Mouse (Mus musculus): ENCODE measurements around the gene Maz.

The Maz gene

DNA sequence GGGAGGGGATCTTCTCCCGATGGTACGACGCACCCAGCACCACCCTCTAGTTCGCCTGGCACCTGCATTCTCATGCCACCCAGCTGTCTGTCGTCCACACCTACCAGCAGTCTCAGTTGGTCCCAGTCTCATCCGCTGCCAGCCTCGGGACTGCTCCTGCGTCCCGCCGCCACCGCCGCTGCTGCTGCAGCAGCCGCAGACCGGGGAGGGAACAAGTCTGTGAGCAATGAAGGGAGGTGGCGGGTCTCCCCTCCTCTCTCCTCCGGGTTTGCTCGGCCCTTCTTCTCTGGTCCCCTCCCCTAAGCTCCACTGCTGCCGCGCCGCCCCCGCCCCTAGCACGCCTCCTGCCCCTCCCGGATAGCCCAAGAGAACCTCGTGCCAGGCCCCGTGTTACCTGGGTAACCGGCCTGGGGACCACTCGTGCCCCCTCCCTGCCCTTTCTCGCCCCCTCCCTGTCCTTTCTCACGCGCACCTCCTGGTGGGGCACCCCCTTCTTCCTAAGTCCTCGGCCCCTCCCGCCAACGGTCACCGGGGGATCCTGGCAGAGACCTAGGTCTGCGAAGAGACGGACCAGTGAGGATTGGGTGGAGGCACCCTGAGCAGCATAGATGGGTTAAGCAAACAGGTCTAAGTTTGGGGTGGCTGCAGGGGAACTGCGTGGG lies 5.8 kb downstream of the Maz start, which contains the start of the genes Gm42742 and Prrt2:
TSS of gene Gm42742 (minus strand) at position 197 of the 662 bp plus-strand sequence.
TSS of gene Prrt2 (minus strand) at position 311 of the 662 bp plus-strand sequence.
- peak; percentile 73 for DNase-seq

DNA sequence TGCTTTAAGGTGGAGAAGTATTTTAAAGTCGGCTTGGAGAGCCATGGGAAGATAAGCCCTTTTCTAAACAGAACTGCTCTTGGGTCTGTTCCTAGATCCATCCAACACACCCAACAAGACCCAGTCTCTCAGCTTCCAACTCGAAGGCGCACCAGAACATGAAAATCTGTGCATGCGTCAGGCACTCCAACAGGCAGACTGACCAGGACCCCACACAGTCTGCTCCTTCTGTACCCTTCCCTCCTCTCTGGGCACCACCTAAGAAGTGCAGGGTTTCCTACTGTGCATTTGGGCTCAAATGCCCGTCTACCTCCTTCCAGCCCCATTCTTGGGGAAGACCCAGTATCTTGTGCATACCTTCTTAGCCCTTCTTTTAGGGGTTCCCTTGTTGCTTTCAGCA lies 6.3 kb downstream of the Maz start:
- DNase-seq = no peak

DNA sequence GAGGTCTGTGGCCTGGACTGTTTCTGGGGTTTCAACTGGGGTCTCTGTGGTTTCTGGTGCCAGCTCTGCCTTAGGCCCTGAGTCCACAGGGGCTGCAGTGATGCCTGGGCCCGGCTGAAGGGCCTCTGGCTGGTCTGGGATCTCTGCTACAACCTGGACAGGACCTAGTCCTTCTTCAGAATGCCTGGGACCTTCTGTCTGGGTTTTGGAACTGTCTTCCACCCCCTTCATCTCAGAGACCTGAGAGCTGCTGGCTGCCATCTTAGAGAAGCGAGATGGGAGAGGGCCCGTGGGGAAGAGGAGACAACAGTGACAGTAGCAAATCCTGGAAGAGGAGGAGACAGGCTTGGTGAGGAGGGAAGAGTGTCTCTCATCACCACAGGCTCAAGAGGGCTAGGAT lies 6.8 kb downstream of the Maz start:
- no peak for DNase-seq

DNA sequence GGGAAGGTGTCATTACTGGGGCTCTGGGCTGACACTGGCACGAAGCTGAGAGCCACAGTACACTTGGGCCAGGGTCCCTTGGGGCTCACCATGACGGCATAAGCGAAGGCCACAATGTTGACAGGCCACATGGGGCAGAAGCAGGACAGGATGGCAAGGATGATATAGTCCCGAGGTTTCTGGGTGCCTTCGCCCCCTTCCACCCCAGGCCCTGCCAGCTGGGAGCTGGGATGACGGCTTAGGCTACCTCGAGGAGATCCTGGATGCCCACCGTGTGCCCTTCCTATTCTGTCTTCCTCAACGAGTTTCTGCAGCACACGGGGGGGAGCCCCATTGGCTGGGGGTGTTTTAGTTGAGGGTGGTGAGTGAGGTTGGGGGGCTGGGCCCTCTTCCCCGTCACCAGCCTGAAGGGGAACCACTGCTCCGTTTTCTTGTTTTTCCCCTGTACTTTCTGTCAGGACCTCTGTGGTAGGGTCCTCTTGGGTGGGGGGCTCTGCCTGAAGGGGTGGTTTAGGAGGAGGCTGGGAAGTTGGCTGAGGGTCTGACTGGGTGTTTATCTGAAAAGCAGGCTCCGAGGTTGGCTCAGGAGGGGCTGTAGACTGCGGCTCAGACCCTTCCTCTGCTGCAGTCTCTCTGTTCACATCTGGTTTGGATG lies 7.4 kb downstream of the Maz start:
- DNase-seq = no peak

DNA sequence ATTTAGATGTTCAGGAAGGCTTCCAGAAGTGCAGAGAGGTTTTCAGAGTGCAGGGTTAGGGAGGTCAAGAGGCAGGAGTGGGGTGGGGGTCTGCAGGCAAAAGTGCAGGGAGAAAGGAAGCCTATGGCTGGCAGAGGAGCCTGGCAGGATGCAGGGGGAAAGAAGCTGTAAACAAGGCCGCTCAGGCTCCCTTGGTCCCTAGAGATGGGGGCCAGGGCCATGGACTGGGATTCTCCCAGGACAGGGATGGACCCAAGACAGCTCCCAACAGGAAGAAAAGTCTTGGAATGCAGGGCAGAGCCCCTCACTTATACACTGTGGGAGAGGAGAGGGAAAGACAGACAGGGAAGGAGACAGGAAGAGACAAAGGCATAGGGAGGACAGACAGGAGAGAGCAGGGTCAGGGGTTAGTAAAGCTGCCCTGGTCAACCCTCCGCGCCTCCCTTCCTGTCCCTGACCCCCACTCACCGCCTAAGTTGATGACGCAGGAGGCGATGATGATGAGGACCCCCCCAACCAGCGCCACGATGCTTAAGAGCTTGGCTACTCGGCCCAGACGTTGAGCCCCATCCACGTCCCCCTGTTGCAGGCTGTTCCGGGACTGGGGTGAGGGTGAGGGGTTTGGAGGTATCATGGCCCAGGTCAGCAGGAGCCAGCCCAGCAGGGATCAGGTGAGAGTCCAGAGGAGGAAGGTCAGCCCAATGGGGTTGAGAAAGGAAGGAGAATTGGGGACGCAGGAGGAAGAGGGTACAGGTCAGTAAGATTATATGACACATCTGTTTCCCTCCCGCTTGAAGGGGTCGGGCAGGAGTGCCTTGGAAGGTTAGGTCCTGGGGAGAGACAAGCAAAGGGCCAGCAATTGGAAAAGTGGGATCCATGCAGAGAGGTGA lies 8.2 kb downstream of the Maz start:
- no peak for DNase-seq

DNA sequence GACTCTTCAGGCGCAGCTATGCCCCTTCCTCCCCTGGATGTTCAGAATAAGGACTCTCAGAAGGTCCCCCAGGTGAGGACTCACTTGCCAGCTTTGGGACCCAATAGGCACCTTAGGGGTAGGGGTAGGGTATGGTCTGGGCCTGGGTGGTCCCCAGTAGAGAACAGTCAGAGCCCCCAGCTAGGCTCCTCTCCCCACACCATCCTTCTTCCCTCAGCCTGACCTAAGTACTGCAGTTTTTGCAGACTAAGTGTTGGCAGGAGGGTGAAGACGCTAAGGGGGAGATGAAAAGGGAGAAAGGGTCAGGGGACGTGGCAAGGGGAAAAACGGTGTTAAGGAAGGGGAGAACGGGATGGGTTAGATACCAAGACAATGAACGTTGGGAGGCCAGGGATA lies 8.9 kb downstream of the Maz start:
- no peak for DNase-seq

DNA sequence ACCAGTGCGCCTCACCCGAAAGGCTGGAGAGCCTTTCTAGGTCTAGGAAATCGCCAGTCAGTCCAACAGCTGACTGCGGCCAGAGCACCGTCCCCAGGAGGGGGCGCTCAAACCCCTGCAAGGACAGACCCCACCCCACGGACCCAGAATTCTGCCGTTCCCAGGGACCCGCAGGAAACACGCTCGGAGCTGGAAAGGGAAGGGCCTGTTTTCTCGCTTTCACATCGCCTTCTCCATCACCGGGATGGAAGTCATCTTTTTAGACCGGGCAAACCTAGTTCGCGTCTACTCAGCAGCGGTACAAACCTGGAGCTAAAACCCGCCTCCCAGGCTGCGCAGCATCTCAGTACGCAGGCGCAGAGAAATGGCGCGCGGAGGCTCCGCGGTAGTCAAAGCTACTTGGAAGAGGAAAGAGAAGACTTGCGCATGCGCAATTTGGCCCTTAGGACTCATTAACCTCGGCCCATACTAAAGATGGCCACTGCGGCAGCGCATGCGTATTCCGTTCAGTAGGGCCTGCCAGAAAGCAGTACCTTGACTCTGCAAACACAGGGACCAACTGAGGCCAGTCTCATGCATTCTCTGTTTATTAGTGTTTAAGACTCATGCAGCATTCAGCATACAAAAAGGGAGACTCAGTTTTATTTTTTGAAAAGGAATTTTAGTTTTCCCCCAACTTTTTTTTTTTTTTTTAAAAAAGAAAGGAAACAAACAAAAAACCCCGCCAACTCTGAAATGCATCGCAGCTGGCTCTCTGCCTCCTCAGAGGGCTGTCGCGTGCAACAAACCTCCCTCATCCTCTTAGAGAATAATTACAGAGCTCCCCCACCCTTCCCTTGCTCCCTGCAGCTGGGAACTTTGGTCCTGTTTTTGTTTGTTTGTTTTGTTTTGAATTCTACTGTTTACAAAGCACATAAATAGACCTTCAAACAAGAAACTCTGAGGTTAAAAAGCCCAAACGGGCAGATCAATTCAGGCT lies 9.6 kb downstream of the Maz start, which contains the start of gene Pagr1a:
TSS of gene Pagr1a (minus strand) at position 382 of the 979 bp plus-strand sequence.
- DNase-seq = peak; percentile 95

DNA sequence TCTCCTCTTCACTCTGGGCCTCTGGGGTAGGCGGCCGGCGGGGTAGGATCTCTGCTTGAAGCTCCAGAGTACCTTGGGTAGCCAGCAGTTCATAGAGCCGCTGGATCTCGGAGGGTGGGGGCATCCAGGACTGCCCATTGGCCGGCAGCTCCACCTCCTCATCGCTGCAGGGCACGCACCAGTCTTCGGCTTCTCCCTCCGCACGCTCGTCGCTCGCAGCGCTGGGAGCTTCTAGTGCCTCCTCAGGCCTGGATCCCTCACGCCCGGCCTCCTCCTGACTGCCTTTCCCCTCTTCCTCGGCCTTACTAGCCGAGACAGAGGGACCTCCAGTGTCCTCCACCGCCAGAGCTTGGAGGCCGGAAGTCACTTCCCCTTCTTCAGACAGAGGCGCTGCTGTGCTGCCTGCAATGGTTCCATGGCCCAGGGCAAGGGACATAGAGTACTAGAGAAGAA lies 10.3 kb downstream of the Maz start:
- DNase-seq = no peak

DNA sequence TGATC lies 10.6 kb downstream of the Maz start, which contains the start of gene Pagr1b:
TSS of gene Pagr1b (minus strand) at position 4 of the 5 bp plus-strand sequence.
- DNase-seq = no peak

DNA sequence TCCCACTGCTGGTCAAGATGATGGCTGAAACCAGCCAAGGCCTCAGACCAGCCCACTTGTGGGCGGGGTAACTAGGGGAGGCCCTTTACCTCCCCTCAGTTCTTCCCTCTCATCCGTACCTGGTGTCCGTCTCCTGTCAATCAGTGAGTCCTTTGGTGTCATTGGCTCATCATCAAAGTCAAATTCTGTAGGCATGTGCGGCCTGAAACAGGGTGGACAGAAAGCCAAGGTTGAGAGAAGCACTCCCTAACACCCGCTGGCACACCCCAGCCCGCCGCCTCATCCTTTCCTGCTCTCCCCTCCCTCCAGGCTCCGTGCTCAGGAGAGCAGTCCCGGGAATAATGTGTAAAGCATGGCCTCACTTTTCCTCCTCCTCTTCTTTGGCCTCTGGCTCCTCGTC lies 10.8 kb downstream of the Maz start:
- DNase-seq = no peak

DNA sequence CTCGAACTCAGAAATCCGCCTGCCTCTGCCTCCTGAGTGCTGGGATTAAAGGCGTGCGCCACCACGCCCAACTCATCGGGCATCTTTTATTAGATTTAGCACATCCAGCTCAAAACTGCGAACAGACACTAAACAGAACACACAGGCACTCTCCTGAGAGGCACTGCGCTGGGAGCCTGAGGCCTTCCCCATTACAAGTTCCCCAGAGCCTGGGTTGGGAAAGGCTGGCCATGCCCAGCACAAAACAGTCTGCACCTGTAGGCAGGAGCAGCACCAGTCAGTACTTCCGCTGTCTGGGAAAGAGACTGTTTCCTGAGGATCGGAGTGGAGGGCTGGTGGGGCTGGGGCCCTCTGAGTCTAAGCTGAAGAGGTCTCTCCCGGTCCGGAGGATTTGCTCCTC lies 11.8 kb downstream of the Maz start:
- no peak for DNase-seq

DNA sequence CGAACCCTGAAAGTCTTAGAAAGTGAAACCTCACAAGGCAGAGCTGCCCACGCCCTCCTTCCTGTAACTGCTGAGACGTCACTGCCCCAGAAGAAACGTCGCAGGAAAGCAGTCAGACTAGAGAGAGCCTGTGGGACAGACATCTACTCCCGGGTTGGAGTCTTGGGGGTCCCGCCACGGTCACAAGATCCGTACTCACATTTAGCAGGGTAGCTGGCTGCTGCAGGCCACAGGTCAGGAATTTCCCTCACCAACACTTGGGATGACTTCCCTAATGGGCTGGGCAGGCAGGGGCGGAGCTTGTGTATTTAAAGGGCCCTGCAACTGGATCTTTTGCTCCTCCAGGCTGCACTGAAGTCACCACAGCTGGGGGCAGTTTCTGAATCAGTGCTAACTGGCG lies 12.5 kb downstream of the Maz start, which contains the start of gene Mvp:
TSS of gene Mvp (minus strand) at position 302 of the 400 bp plus-strand sequence.
- no peak for DNase-seq

DNA sequence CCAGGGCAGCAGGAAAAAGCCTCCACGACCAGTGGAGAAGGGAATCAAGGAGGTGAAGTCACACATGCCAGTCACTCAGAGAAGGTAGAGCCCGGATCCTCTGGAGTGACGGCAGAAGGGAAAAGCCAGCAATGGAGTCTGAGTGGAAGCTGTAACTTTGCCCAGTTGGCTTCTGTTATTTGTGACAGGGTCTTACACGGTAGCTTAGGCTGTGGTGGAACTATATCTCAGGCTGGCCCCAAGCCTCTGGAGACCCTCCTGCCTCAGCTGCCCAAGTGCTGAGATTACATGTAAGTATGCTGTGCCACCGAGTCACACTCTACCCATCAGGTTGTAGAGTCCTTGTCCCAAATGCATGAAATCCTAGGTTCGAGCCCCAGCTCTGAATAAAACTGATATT lies 13.5 kb downstream of the Maz start:
- DNase-seq = no peak

DNA sequence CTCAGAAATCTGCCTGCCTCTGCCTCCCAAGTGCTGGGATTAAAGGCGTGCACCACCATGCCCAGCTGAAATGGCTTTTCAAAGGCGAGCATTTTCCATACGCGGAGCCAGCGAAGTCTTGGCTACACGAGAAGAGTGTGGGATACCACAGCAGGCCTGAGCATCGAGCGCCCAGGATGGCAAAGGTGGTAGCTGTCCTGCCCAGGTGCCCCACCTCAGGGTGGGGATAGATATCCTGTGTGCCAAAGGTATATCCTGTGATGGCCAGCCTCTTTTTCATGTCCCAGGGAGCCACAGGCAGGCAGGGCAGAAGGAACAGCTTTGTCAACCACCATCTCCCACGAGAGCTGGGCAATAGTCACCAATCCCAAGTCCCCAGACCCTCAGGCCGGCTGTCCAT lies 14.0 kb downstream of the Maz start:
- no peak for DNase-seq

DNA sequence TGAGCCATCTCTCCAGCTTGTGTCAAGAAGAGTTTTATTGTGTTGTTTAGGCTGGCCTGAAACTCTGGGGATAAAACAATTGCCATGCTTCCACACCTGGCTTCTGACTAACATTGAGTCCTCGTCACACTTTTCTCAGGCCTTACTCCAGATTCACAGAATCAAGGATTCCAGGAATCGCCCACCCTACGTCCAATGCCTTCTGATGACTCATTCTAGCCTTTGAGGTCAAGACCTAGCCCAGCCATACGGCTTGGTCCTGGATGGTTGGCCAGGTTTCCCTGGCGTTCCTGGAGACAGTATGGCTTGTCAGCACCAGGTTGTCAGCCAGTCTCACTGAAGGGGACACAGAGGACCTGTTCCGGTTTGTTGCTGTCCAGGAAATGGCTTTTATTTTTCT lies 14.5 kb downstream of the Maz start:
- DNase-seq = no peak

DNA sequence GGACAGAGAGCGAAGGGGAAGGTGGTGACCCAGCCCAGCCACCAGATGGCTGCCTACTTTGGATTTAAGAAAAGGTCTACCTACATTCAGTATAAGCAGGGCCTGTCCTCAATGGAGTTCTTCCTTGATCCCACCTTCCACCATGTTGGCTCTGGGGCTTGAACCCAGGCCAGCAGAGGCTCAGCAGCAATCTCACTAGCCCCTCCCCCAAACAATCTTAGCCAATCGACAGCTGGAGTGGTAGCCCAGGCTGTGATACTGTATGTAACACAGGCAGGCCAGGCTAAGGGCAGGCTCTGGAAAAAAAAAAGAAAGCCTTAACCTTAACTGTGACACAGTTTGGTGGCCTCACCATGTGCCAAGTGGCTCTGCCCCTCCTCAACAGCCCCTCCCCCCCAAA lies 15.1 kb downstream of the Maz start:
- DNase-seq = no peak

DNA sequence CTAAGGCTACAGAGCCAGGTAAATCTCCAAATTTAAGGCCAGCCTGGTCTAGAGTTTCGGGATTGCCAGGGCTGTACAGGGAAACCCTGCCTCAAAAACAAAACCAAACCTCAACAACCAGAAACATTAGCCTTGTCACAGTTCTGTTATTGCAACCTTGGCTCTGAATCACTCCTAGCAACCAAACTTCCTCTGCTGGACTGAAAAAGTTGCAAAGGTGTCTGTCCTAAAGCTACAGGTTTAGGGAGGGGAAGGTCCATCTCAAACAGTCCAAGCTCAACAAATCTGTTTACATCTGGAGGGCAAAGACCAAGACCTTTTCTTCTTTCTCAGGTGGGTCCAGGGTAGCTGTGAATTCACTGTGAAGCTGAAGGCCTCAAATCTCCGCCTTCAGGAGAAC lies 15.8 kb downstream of the Maz start:
- DNase-seq = no peak

DNA sequence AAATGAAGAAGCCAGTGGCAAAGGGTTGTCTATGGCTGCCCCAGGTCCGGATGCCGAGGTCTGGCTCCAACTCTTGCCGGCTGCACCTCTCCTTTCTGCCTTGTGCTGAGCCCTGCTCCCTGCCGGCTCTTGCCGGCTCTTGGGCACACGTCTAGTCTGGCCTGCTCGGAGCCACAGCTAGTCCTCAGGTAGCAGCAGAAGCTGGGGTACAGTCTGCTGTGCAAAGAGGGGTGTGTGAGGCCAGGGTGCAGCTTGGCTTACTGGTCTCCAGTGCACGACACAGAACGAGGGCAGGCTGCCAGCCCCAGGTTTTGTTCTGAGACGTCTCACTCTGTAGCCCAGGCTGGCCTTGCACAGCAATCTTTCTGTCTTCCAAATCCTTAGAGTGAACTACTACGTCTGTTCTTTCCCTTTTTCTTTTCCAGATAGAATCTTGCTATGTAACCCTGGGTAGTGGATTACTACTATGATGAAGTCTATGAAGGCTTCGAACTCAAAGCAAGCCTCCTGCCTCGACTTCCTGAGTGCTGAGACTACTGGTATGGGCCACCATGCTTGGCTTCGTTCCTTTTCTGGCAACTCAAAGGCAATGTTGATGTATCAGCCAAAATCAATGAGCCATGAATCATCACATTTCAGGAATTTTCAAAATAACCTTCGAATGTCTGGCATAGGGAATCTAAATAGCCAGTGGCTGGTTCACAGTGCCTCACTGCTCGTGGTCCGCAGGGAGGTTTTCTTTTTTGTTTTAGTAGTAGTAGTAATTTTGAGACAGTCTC lies 17.3 kb downstream of the Maz start:
- DNase-seq = no peak

DNA sequence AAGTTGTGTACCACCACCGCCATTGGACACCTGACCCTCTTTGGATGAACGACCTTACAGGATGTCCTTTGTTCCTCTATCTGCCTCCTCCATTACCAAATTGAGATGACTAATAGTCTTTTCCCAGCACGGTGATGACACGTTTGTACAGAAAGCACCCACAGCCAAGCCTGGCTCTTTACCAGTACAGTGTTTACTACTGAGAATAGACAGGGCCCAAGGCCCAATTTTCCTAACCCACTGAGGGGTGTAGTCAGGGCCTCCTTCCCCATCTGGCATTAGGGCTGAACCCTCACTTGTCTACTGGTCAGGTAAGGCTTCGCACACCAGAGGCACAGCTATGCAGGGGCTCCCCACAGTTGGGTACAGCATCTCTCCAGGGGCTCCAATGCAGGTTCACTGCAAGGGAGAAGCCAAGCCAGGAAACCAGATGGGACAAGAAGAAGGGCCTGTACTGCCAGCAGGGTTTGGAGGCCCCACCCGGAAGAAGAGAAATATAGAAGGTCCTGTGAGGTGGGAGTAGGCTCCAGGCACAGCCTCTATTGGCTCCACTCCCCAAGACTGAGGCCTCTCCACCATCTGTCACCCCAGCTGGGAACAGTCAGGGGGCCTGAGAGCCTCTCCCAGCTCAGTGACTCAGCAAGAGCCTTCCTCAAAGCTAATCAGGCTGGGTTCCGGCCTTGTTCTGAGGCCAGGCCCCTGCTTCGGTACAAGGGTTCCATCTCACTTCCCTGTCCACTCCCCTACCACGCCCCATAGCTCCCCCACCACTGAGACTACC lies 18.4 kb downstream of the Maz start:
- DNase-seq = peak; percentile 78

DNA sequence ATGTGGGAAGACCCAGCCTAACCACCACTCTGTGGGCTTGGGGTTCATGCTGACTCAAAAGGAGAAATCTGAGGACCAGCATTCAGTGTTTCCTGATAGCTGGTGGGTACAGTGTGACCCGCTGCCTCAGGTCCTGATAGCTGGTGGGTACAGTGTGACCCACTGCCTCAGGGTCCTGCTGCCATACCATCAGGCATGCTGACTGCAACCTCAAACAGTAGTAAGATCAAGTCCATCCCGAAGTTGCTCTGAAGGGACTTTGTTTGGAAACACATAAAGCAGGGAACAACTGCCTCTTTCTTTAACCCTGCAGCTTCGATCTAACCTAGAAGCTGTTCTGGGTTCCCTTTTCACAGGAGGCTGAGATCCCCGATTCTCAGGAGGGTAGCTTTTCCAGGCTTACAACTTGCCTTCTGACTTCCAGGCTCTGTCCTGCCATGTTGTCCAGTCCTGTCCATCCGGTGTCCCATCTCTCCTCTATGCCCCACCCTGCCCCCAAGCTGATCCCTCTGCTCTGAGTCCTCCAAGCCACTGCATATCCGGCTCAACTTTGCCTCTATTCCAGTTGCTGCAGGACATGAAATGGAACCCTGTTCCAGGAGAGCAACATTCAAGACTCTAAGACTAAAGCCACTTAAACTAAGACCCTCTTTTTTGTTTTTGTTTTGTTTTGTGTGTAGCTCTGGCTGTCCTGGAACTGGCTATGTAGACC lies 19.4 kb downstream of the Maz start:
- no peak for DNase-seq

Data from right cerebral cortex, postnatal 25 days (tissue).